Mouse (Mus musculus): ENCODE results near the gene Pld3.
A peak's percentile ranks its signal among the peaks of the same experiment; 100 is the strongest.

Pld3 gene

GRCm38 (mm10) chr7:27552931-27553513 lies at the start of gene Pld3, which contains the start of gene 2310022A10Rik:
Gene Pld3, minus strand, starts transcription at chr7:27553218.
Gene 2310022A10Rik, plus strand, starts transcription at chr7:27553233.
- peak; percentile 93 for DNase-seq (ENCODE audit: low read depth, low spot score)

GRCm38 (mm10) chr7:27602161-27602560 lies 49.1 kb upstream of the Pld3 start:
- no peak for DNase-seq (ENCODE audit: low read depth, low spot score)

DNA sequence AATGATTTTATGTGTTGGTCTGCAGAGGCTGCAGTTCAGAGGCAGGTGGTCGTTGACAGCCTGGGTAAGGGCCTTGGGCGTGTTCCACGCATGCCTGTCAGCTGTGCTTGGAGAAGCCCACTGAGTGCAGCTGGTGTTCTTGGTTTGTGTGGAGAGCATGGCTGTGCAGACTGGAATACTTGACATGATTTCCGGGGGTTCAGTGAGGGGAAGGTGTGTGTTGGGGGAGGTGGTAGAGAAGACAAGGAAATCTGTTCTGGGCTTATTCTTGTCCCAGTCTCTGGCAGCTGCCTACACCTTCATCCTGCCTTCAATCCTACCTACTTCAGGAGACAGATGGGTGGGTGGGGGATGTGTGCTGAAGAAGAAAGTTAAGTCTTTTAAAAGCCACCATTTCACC lies 48.6 kb upstream of the Pld3 start:
- DNase-seq (ENCODE audit: low read depth, low spot score): no peak

DNA sequence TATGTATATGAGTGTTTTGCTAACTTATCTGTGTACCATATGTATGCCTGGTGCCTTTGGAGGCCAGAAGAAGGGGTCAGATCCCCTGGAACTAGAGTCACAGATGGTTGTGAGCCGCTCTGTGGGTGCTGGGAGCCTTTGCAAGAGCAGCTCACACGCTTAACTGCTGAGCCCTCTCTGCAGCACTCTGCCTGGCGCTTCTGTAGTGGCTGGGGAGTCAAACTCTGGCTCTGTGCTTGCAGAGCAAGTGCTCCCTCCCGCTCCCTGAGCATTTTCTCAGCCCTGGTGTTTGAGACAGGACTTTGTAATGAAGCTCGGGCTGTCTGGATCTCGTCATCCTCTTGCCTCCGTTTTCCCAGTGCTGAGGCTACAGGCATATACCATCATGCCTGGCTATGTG lies 45.0 kb upstream of the Pld3 start:
- DNase-seq (ENCODE audit: low read depth, low spot score): no peak

DNA sequence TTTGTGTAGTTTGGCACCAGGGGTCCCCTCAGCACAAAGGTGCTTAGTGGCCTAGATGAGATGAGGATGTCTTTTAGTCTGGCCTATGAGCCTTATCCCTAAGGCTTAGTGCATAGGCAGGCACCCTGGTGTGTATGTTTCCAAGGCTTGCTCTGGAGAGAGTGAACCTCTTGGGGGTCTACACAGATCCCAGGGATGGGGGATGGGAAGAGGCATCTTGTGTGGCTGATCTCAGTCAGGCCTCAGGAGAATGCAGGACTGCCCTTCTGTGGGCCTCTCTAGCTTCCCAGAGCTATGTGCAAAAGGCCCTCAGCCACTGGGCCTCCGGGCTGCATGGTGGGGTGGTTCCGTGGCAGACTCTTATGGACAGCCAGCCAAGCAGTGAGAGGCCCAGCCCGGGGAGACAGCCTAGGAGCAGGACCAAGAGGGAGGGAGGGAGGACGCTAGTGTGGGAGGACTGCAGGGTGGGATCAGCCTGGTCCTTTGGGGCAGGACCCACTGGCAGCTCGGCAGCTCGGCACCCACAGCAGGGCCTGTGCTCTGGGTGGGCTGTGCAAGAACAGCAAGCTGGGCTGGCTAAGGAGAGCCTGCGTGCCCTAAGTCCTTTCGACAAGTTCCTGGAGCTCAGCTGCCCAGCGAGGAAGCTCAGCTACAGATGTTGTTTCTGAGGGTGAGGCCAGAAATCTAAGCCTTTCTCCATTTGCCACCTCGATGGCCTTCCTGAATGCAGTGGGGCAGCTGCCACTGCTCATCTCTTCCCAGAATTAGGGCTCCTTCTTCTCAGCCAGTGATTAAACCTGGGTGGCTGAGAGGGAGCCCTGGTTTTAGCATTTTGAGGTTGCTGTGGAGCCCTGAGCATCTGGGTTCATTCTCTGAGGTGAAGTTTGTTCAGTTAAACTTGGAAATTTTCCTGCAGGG lies 43.8 kb upstream of the Pld3 start:
- DNase-seq (ENCODE audit: low read depth, low spot score): no peak

GRCm38 (mm10) chr7:27592934-27593645 lies 40.1 kb upstream of the Pld3 start:
- DNase-seq (ENCODE audit: low read depth, low spot score): no peak

DNA sequence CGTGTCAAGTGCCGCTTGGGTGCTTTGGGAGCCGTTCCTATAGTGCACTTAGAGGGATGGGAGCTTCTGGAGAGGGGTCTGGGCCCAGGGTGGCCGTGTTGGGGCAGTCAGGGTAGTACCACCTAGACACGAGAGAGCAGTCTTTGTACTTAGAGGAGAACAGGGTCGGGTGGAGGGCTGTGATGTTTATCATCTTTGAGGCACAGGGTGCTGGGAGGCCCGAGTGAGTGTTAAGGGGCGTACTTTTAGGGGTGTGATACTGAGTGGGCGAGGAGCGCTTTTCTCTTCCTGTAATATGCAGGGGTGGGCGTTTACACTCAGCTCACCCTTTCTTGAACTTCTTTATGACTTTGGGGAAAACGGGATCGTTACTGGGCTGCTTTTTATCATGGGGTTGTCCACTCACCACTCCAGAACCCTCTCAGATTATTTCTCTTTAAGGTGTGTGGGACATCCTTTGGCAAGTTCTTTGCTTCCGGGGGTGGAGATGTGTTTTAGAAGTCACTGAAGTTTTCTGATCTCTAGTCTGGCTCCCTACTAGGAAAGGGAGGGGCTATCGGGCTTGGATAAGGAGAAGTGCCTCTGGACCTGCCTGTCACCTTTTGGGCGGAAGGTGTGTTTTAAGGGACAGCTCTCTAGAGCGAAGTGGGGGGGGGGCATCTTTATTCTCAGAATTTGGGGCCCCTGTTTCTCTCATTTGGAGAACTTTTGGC lies 39.4 kb upstream of the Pld3 start:
- DNase-seq (ENCODE audit: low read depth, low spot score): no peak

GRCm38 (mm10) chr7:27591266-27592216 lies 38.5 kb upstream of the Pld3 start, which contains the start of gene Akt2:
Gene Akt2, plus strand, starts transcription at chr7:27591552.
- DNase-seq (ENCODE audit: low read depth, low spot score): peak; percentile 98

DNA sequence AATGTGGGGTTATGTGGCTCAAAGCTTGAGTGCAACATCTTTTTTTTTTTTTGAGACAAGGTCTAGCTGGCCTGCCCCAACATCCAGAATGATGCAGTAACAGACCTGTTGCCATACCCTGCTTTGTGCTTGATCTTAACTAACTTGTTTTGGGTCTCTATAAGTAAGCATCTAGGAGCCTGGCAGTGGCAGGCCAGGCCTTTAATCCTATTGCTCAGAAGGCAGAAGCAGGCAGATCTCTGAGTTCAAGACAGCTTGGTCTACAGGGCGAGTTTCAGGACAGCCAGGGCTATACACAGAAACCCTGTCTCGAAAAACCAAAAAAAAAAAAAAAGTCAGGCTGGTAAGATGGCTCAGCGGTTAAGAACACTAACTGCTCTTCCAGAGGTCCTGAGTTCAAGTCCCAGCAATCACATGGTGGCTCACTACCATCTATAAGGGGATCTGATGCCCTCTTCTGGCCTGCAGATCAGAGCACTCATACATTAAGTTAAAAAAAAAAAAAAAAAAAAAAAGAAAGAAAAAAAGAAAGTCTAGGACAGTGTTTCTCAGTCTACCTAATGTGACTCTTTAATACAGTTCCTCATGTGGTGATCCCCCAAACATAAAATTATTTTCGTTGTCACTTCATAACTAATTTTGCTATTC lies 37.7 kb upstream of the Pld3 start:
- DNase-seq (ENCODE audit: low read depth, low spot score): no peak

GRCm38 (mm10) chr7:27590088-27590487 lies 37.1 kb upstream of the Pld3 start:
- DNase-seq (ENCODE audit: low read depth, low spot score): no peak

- DNase-seq (ENCODE audit: low read depth, low spot score): no peak
These were observed 34.7 kb upstream of the Pld3 start for GRCm38 (mm10) chr7:27587741-27588140.

- DNase-seq (ENCODE audit: low read depth, low spot score): no peak
These were observed 33.8 kb upstream of the Pld3 start for GRCm38 (mm10) chr7:27586861-27587260.

DNA sequence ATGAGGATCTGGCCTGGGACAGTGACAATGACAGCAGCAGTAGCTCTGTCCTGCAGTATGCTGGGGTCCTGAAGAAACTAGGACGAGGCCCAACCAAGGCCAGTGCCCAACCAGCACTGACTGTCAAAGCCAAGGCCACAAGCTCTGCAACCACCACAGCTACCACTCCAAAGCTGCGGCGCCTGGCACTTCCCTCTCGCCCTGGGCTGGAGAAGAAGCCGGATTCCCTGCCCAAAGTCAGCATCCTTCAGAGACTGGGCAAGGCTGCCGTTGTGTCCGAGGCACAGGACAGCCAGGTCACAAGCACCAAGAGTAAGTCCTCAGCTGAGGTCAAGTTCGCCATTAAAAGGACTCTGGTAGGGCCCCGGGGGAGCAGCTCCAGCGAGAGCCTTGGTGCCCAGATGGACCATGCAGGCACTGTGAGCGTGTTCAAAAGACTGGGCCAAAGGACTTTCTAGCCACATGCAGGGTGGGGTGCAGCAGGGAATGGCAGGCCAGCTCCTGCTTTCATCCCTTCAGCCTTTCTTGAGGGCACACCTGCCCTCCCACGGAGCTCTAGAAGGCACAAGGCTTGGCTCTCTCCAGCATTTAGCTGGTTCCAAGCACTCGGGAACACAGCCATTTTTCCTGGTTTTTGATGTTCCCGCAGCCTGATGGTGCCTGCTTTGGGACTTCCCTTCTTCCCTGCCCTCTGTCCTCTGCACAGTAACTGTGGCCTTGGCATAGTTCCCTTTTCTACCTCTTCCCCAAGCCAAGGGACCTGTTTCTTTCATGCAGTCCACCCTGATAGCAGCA lies 27.6 kb upstream of the Pld3 start:
- DNase-seq (ENCODE audit: low read depth, low spot score): no peak

GRCm38 (mm10) chr7:27578465-27578864 lies 25.4 kb upstream of the Pld3 start:
- no peak for DNase-seq (ENCODE audit: low read depth, low spot score)

DNA sequence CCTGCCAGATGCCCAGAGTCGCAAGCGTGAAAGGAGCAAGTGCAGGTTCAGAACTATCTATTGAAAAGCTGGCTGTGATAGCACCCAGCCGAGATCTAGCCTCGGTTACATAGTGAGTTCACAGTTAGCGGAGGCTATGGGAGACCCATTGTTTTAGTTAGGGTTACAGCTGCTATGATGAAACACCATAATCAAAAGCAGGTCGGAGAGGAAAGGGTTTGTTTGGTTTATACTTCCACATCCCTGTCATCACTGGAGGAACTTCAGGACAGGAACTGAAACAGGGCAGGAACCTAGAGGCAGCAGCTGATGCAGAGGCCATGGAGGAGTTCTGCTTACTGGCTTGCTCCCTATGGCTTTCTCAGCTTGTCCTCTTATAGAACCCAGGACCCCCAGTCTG lies 24.6 kb upstream of the Pld3 start:
- DNase-seq (ENCODE audit: low read depth, low spot score): no peak

DNA sequence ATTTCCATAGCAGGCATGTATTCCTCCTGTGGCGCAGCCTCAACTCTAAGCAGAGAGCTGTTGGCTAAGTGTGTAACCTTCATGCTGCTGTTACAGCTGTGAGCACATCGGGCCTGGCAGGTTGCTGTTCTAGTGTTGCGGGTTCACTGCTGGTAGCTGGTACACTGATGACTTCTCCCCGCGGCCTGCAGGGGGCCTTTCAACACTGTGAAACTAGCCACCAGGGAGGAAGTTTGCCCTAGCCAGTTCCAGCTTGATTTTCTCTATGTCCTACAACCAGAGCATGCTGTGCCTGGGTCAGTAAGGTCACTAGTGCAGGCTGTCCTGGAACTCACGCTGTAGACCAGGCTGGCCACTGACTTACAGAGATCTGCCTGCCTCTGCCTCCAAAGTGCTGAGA lies 23.9 kb upstream of the Pld3 start:
- no peak for DNase-seq (ENCODE audit: low read depth, low spot score)

GRCm38 (mm10) chr7:27574124-27574880 lies 21.3 kb upstream of the Pld3 start:
- no peak for DNase-seq (ENCODE audit: low read depth, low spot score)

- no peak for DNase-seq (ENCODE audit: low read depth, low spot score)
These were observed 19.1 kb upstream of the Pld3 start for GRCm38 (mm10) chr7:27572133-27572532.
